In the genomic region with DNA sequence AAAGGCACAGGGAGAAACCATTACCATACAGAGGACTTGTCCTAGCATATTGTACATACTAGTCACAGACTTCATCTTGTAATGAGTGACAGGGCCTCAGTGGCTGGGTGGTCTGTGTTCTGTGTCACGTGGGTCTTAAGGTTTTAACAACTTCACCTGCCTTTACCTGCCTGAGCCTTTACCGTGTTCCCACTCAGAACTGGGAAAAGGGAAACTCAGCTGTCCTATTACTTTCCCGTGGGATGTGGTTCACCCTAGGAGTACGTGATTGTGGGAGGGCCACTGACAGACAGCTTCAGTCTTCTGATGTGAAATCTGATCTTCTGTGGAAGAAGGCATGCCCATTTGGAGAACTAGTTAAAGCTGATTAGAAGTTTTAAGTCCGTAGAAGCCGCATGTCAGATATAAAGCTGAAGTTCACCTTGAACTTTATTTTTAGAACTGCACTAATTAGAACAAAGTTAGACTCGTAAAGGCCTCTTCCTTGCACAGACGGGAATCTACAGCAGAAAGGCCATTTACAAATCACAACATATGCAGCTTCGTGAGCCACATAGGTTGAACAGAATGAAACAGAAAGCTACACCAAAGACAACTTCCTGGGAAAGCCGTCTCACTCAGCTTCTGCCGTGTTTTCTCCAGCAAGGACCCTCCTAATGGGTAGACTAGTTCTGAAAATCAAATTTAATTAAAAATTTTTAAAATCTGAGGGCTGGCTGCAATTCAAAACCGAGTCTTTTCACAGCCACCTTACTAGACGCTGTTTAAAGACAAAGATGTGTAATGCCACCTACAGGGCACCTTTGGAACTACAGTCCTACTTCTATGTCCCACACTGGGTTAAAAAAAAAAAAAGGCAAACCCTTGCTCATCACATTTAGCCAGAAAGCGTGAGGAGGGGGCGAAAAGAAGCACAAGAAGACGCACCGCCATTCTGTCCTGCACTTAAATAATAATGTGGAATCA, we compare ENCODE assay signal across 8 mouse cellular contexts. TPM values are rescaled to one million over a fixed set of nuclear protein-coding genes. Genes with fewer than 3 reads are reported as not detected.
DNase-seq lines count a peak whose midpoint lies in the region; ATAC-seq and TF ChIP-seq lines count a peak whose summit lies in the region.

No protein-coding gene starts in this region.

- peak overlapping the region; percentile 46 for H3K4me2 ChIP-seq in forebrain, embryonic 15.5 days (replicated peaks)
- peak overlapping the region; percentile 67 for H3K4me2 ChIP-seq in liver, postnatal 0 days (ENCODE audit: low read depth, low read length)
- peak overlapping the region; percentile 44 for H3K4me2 ChIP-seq in neural tube, embryonic 13.5 days

- peak; percentile 66 for DNase-seq in Muller cell, postnatal 12 days (ENCODE audit: inconsistent ontology term)
- peak; percentile 69 for DNase-seq in cerebellum, adult 11-12 months
- DNase-seq in heart, postnatal 25 days (ENCODE audit: low spot score) = peak; percentile 31
- peak; percentile 83 for DNase-seq in large intestine, adult 2 months (ENCODE audit: low read depth, low spot score)
- DNase-seq in liver, postnatal 0 days = peak; percentile 75
- peak; percentile 86 for DNase-seq in thymus, postnatal 0 days (ENCODE audit: low spot score)

- no peaks in the 10 kb centered on the region for H3K27me3 ChIP-seq in forebrain, embryonic 15.5 days
- H3K27me3 ChIP-seq in liver, postnatal 0 days (ENCODE audit: insufficient read depth, low read length) = no peaks in the 10 kb centered on the region
- no peaks in the 10 kb centered on the region for H3K27me3 ChIP-seq in neural tube, embryonic 13.5 days

- 22% methylated on average over 17 of the region's 17 CpGs for WGBS in forebrain, embryonic 15.5 days
- 9% methylated on average over 17 of the region's 17 CpGs for WGBS in large intestine, adult 2 months
- 25% methylated on average over 17 of the region's 17 CpGs for WGBS in liver, postnatal 0 days (ENCODE audit: insufficient replicate concordance)
- WGBS in neural tube, embryonic 13.5 days = 34% methylated on average over 17 of the region's 17 CpGs

- peaks cover 26% of the 10 kb centered on the region for H3K36me3 ChIP-seq in forebrain, embryonic 15.5 days
- peaks cover 15% of the 10 kb centered on the region for H3K36me3 ChIP-seq in liver, postnatal 0 days (replicated peaks; ENCODE audit: insufficient read depth, low read length)
- peaks cover 32% of the 10 kb centered on the region for H3K36me3 ChIP-seq in neural tube, embryonic 13.5 days

- no peaks in the 10 kb centered on the region for H3K9me3 ChIP-seq in forebrain, embryonic 15.5 days
- H3K9me3 ChIP-seq in liver, postnatal 0 days (ENCODE audit: low read length) = no peaks in the 10 kb centered on the region
- H3K9me3 ChIP-seq in neural tube, embryonic 13.5 days = no peaks in the 10 kb centered on the region

- no peak overlapping the region for H3K27ac ChIP-seq in forebrain, embryonic 15.5 days (replicated peaks)
- peak overlapping the region; percentile 65 for H3K27ac ChIP-seq in liver, postnatal 0 days (ENCODE audit: low read depth)
- H3K27ac ChIP-seq in neural tube, embryonic 13.5 days (replicated peaks) = no peak overlapping the region

- peak; percentile 85 for TF ChIP-seq CTCF in liver, postnatal 0 days (IDR thresholded peaks at IDR 0.05; ENCODE audit: low read depth)

- peaks cover 6% of the 10 kb centered on the region; the same call in 1 of the 2 replicates for H3K4me1 ChIP-seq in forebrain, embryonic 15.5 days
- H3K4me1 ChIP-seq in liver, postnatal 0 days (ENCODE audit: insufficient read depth) = peaks cover 5% of the 10 kb centered on the region
- H3K4me1 ChIP-seq in neural tube, embryonic 13.5 days (replicated peaks) = 0 out of 2 replicates have a peak, but pooled peaks cover 6% of the 10 kb centered on the region

- TF ChIP-seq EP300 in liver, postnatal 0 days (IDR thresholded peaks at IDR 0.05; ENCODE audit: low read depth) = no peak

- ATAC-seq in forebrain, embryonic 15.5 days (replicated peaks) = peak; percentile 67
- ATAC-seq in liver, postnatal 0 days = peak; percentile 66
- peak; percentile 74 for ATAC-seq in neural tube, embryonic 13.5 days (ENCODE audit: low read depth)

- no peak overlapping the region for H3K9ac ChIP-seq in forebrain, embryonic 15.5 days (replicated peaks)
- peak overlapping the region; percentile 42; the same call in 1 of the 2 replicates for H3K9ac ChIP-seq in liver, postnatal 0 days (replicated peaks)
- peak overlapping the region; percentile 45; the same call in 1 of the 2 replicates for H3K9ac ChIP-seq in neural tube, embryonic 13.5 days

- peak overlapping the region; percentile 28 for H3K4me3 ChIP-seq in forebrain, embryonic 15.5 days
- H3K4me3 ChIP-seq in liver, postnatal 0 days (ENCODE audit: low read depth, low read length) = peak overlapping the region; percentile 47
- H3K4me3 ChIP-seq in neural tube, embryonic 13.5 days = peak overlapping the region; percentile 14; the same call in 1 of the 2 replicates

- intact Hi-C loops in heart, postnatal 25 days (cut with DNase I) = loop anchor here (2.0 to 10.0 kb wide), 4 partner anchors 69 to 209 kb away; a partner anchor contains a TSS

RNA-seq across cellular contexts. Expression of a gene that starts 8.6 kb away (rescaled TPM):
- polyA plus RNA-seq in forebrain, embryonic 15.5 days (2015; fragmentation: Nextera tagmentation; extraction: Ambion mirVana) = 30.7 and 32.1 TPM in 2 replicates
- 1 to 10 TPM; 3.4 to 4.1 TPM for total RNA-seq in heart, postnatal 25 days (2021)
- polyA plus RNA-seq in large intestine, adult 2 months (2012; rRNA removed) = 7.5 and 10.2 TPM in 2 replicates
- 7.0 and 9.1 TPM in 2 replicates for polyA plus RNA-seq in liver, postnatal 0 days (2015; fragmentation: Nextera tagmentation; extraction: Ambion mirVana)
- 25.6 and 28.2 TPM in 2 replicates for polyA plus RNA-seq in neural tube, embryonic 13.5 days (2015; fragmentation: Nextera tagmentation; extraction: Ambion mirVana)
- 29.6 and 29.9 TPM in 2 replicates for polyA plus RNA-seq in thymus, postnatal 0 days (2015; fragmentation: Nextera tagmentation; extraction: Ambion mirVana)

Comparison
In these comparisons a context has a peak if more than half of its experiments do, and no peak if none do; other contexts are left out.
1. DNase-seq: peak in every context shown above with its lines; median percentile 86 in thymus, postnatal 0 days; 83 in large intestine, adult 2 months; 75 in liver, postnatal 0 days; 69 in cerebellum, adult 11-12 months; 66 in Muller cell, postnatal 12 days; 31 in heart, postnatal 25 days.